Mouse (Mus musculus) ES-Bruce4 (cell line): ENCODE data around the gene Vax1. TPM values are rescaled to one million over a fixed set of nuclear protein-coding genes. Genes with fewer than 3 reads are reported as not detected.
A peak's percentile ranks its signal among the peaks of the same experiment; 100 is the strongest.

ENCODE experiments used
- H3K27ac ChIP-seq: 2 replicates; pipeline ENCODE4 v1.5.1; 2012; ENCODE audit warnings: low read length, inconsistent platforms; ENCODE audit not compliant: insufficient read depth
- H3K27me3 ChIP-seq: 2 replicates; pipeline ENCODE4 v1.6.1; 2012; ENCODE audit warnings: mild to moderate bottlenecking, low read length, inconsistent platforms; ENCODE audit not compliant: control insufficient read depth, poor library complexity, insufficient read depth, severe bottlenecking
- H3K36me3 ChIP-seq: 2 replicates; pipeline ENCODE4 v1.6.1; 2012; ENCODE audit warnings: inconsistent platforms, mild to moderate bottlenecking, low read length, moderate library complexity; ENCODE audit not compliant: control insufficient read depth, poor library complexity, insufficient read depth, severe bottlenecking
- H3K4me1 ChIP-seq: one replicate; pipeline ENCODE4 v1.8.1; 2011; ENCODE audit warnings: low read length; ENCODE audit not compliant: control insufficient read depth, insufficient read depth
- H3K4me3 ChIP-seq: 2 replicates; pipeline ENCODE4 v1.5.1; 2011; ENCODE audit warnings: low read depth, mild to moderate bottlenecking, low read length
- H3K9ac ChIP-seq: 2 replicates; pipeline ENCODE4 v1.6.1; 2012; ENCODE audit warnings: low read depth, mild to moderate bottlenecking, inconsistent platforms; ENCODE audit not compliant: poor library complexity, severe bottlenecking
- H3K9me3 ChIP-seq: replicated peaks from 2 replicates; pipeline ENCODE4 v1.6.1; 2012; ENCODE audit warnings: mild to moderate bottlenecking, low read length, inconsistent platforms; ENCODE audit not compliant: control insufficient read depth, poor library complexity, insufficient read depth, severe bottlenecking
- CTCF ChIP-seq: IDR thresholded peaks from one replicate; pipeline ENCODE4 v1.8.1; 2011; ENCODE audit warnings: low read depth, low read length
- EP300 ChIP-seq: IDR thresholded peaks from 2 replicates; pipeline ENCODE4 v1.6.1; 2011; ENCODE audit warnings: low read depth, low read length; ENCODE audit not compliant: insufficient read depth
- POLR2A ChIP-seq: IDR thresholded peaks from one replicate; pipeline ENCODE4 v1.8.1; 2011; ENCODE audit warnings: low read length; ENCODE audit not compliant: insufficient read depth
- polyA plus RNA-seq: library from polyadenylated mRNA; stranded (reverse); fragments of >200 nt; gene quantifications from 2 replicates; pipeline ENCODE4 v1.2.4, GENCODE M21; 2011; ENCODE audit warnings: low read depth; ENCODE audit not compliant: missing spikeins, insufficient read depth, insufficient read length

Vax1 gene
- polyA plus RNA-seq, 1 experiment, result not detected

DNA sequence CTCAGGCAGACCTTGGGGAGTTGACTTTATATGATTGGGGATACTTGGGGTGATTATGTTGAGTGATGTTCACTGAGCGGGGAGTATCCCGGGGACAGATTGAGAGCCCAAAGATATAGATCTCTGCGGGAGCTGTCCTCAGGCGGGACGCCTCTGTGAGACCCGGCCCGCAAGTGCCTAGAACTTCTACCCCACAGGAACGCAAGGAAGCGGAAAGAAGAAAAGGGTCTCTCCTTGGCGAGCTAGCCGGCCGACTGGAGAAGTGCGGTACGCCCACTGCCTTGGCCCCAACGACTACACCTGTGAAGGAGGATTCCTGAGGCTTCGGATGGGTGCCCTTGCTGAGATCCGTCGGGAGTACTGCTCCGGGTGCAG, 2.0 kb upstream of the Vax1 start:
- no peaks in the 10 kb centered on the region for H3K4me1 ChIP-seq

DNA sequence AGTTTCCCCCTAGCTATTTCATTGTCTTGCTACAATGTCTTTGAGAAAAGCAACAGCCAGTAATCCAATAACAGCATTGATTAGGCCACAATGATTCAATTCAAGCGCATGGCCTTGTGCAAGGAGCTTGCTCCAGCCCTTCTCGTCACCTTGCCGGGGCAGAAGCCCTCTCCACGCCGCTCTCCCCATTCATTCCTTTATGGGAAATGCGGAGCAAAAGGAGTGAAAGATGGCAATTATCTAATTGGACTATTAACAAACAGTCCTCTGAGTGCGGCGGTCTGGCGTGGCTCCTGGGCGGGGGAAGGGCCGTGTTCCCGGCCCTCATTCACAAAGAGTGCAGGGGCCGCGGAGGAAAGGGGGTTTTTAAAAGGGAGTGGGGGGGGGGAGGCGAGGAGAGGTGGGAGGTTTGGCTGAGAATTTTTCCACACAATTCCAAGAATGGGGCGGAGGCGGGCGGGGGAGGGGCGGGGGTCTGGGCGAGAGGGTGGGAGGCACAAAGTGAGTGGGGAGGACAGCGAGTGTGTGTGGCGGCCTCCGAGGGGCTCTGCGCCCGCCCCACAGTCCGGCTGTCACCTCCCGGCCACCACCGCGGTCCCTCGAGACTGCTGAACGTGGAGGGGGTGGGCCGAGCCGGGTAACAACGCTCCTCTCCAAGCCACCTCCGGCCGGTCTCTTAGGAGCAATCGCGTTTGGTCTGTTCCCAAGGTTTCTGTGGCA, 1.5 kb upstream of the Vax1 start:
- no peaks in the 10 kb centered on the region for H3K4me1 ChIP-seq
- peak overlapping the region; percentile 23; the same call in 1 of the 2 replicates for H3K4me3 ChIP-seq
- peaks cover 60% of the 10 kb centered on the region for H3K27me3 ChIP-seq
- H3K27ac ChIP-seq, result no peak overlapping the region
- no peaks in the 10 kb centered on the region for H3K36me3 ChIP-seq
- H3K9ac ChIP-seq, result peak overlapping the region; percentile 33; the same call in 1 of the 2 replicates
- no peaks in the 10 kb centered on the region for H3K9me3 ChIP-seq
- TF ChIP-seq POLR2A (no peak), EP300 (no peak), CTCF (no peak)

More for the DNA sequence above, 2.0 kb upstream of the Vax1 start:
- TF ChIP-seq CTCF (no peak), POLR2A (no peak), EP300 (no peak)
- no peaks in the 10 kb centered on the region for H3K36me3 ChIP-seq
- H3K4me3 ChIP-seq, result peak overlapping the region; percentile 16; the same call in 1 of the 2 replicates
- H3K27ac ChIP-seq, result no peak overlapping the region
- no peaks in the 10 kb centered on the region for H3K9me3 ChIP-seq
- H3K9ac ChIP-seq, result 0 out of 2 replicates have a peak overlapping the region, but pooled peaks have one; percentile 33
- peaks cover 56% of the 10 kb centered on the region for H3K27me3 ChIP-seq

DNA sequence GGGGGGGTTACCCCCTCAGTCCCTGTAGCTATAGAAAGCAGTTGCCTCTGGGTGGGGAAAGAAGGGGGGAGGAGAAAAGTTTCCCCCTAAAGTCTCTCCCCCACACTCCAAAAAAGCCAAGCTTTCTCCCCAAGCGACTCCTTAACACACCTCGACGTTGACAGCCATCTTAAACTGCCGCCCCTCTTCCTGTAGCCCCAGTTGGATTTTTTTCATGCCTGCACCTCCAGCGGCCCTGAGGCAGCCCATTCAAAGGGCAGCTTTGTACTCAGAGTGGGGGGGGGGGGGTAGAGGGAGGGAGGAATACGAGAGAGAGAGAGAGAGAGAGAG, 875 bp upstream of the Vax1 start:
- Histone ChIP-seq H3K27ac (no peak overlapping the region), H3K4me3 (no peak overlapping the region), H3K36me3 (no peaks in the 10 kb centered on the region), H3K27me3 (peaks cover 64% of the 10 kb centered on the region), H3K4me1 (no peaks in the 10 kb centered on the region), H3K9ac (no peak overlapping the region), H3K9me3 (no peaks in the 10 kb centered on the region)
- TF ChIP-seq EP300 (no peak), POLR2A (no peak), CTCF (no peak)

DNA sequence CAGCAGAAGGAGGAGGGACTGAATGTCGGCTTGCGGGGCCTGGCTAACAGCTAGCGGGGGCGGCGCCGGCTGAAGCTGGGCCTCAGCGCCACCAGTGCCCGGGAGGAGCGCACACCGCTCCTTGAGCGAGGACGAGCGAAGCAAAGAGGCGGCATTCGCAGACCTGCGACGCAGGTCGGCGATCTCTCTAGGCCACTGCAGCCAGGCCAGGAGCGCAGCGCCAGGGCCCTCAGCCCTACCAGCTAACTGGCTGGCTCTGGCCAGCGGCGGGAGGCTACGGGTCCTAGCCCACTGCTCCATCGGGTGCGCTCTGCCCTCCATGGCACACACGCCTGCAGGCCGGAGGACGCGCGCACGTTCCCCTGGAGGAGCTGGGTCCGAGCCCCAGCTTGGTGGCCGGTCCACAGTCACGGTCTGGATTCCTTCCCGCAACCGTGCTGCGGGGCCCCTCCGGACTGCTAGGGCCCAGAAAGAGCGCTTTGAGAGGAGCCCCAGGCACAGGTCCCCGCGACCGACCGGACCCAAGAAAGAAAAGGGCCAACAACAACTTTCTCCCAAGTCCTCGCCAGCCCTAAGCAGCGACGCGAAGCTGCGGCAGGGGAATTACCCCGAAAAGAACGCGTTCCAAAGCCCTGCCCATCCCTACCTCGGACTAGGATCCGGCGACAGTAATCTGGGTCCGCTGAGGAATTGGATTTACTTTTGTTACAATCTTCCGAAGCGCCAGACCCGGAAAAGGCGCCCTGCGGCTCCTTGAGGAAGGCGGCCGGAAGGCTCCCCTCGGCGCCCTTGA, 517 bp downstream of the Vax1 start:
- no peak for TF ChIP-seq CTCF
- no peak for TF ChIP-seq EP300
- TF ChIP-seq POLR2A, result no peak
- Histone ChIP-seq H3K9ac (peak overlapping the region; percentile 53), H3K9me3 (no peaks in the 10 kb centered on the region), H3K36me3 (no peaks in the 10 kb centered on the region), H3K27ac (no peak overlapping the region), H3K27me3 (peaks cover 71% of the 10 kb centered on the region), H3K4me3 (peak overlapping the region; percentile 44), H3K4me1 (no peaks in the 10 kb centered on the region)

DNA sequence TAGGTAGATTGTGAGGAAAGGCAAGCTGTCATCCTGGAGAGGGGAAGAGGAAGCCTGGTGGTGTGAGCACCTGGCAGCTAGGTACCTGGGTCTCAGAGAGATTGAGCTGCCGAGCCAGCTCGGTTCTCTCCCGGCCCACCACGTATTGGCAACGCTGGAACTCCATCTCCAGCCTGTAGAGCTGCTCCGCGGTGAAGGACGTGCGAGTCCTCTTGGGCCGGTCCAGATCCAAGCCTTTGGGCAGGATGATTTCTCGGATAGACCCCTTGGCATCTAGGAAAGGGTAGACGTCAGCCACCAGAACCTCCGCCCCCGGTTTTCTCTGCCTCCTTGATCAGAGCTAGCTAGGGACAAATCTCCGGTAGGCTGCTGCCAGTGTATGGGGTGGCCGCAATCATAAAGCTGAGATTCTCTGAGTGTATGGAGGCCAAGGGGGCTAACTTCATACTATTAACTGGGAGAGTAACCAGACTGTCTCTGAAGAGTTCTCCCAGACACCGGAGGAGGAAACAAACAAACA, 1.4 kb downstream of the Vax1 start:
- Histone ChIP-seq H3K9me3 (no peaks in the 10 kb centered on the region), H3K9ac (no peak overlapping the region), H3K4me1 (no peaks in the 10 kb centered on the region), H3K27me3 (peaks cover 62% of the 10 kb centered on the region), H3K27ac (no peak overlapping the region), H3K36me3 (no peaks in the 10 kb centered on the region), H3K4me3 (no peak overlapping the region)
- no peak for TF ChIP-seq EP300

DNA sequence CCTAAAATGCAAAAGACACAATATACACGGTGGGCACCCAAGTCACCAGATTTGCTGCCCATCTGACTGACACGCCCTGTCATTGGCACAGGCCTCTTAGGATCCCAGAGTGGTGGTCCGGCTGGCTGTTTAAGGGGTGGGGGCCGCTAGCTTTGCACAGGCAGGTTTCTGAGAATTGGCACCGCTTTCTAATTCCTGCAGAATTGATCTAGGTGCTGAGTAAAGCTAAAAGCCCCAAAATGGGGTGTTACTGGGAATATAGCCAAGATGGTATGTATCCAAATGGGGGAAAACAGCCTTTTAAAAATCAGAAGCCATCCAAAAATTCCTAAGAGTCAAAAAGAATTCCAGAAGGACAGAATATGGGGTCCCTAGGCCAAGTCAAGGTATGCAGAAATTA, 2.0 kb downstream of the Vax1 start:
- no peak for TF ChIP-seq POLR2A
- no peak for TF ChIP-seq CTCF
- no peak for TF ChIP-seq EP300
- H3K27me3 ChIP-seq, result peaks cover 59% of the 10 kb centered on the region
- H3K4me1 ChIP-seq, result no peaks in the 10 kb centered on the region
- no peak overlapping the region for H3K4me3 ChIP-seq
- H3K9me3 ChIP-seq, result no peaks in the 10 kb centered on the region
- no peak overlapping the region for H3K27ac ChIP-seq
- H3K36me3 ChIP-seq, result no peaks in the 10 kb centered on the region
- no peak overlapping the region for H3K9ac ChIP-seq
